Mouse (Mus musculus) C2C12 (cell line): ENCODE measurements around the gene Msn. TPM values are rescaled to one million over a fixed set of nuclear protein-coding genes. Genes with fewer than 3 reads are reported as not detected.

Experiments used
- H3K27me3 ChIP-seq: one replicate; pipeline ENCODE4 v1.6.1; 2011; ENCODE audit not compliant: control insufficient read depth, insufficient read depth, insufficient read length
- H3K36me3 ChIP-seq: one replicate; pipeline ENCODE4 v1.6.1; 2011; ENCODE audit not compliant: control insufficient read depth, insufficient read depth
- H3K4me3 ChIP-seq: one replicate; pipeline ENCODE4 v1.5.1; 2011; ENCODE audit warnings: mild to moderate bottlenecking, control low read depth; ENCODE audit not compliant: poor library complexity, insufficient read depth, severe bottlenecking
- H3K79me2 ChIP-seq: one replicate; pipeline ENCODE4 v1.6.1; 2011; ENCODE audit not compliant: control insufficient read depth, insufficient read depth
- H3K79me3 ChIP-seq: one replicate; pipeline ENCODE4 v1.6.1; 2011; ENCODE audit warnings: low read depth, control low read depth
- H3ac ChIP-seq: one replicate; pipeline ENCODE3; 2011; ENCODE audit warnings: low read depth; ENCODE audit not compliant: control insufficient read depth, insufficient read length
- CEBPB ChIP-seq: IDR thresholded peaks from one replicate; pipeline ENCODE4 v1.6.1; 2011; ENCODE audit warnings: low read depth, mild to moderate bottlenecking, control low read depth, moderate library complexity
- CTCF ChIP-seq: IDR thresholded peaks from one replicate; pipeline ENCODE4 v1.5.1; 2011; ENCODE audit not compliant: control insufficient read depth, insufficient read depth, insufficient read length
- FOSL1 ChIP-seq: IDR thresholded peaks from one replicate; pipeline ENCODE4 v1.8.0; 2011; ENCODE audit warnings: mild to moderate bottlenecking, low read length; ENCODE audit not compliant: poor library complexity, insufficient read depth, severe bottlenecking
- MAX ChIP-seq: IDR thresholded peaks from one replicate; pipeline ENCODE4 v1.6.1; 2011; ENCODE audit warnings: mild to moderate bottlenecking, control low read depth
- MYOD1 ChIP-seq: IDR thresholded peaks from one replicate; pipeline ENCODE4 v1.6.1; 2011; ENCODE audit warnings: low read depth; ENCODE audit not compliant: control insufficient read depth, insufficient read length
- MYOG ChIP-seq: IDR thresholded peaks from one replicate; pipeline ENCODE4 v1.6.1; 2011; ENCODE audit not compliant: control insufficient read depth, insufficient read length; ENCODE audit errors: extremely low read depth
- USF1 ChIP-seq: IDR thresholded peaks from one replicate; pipeline ENCODE4 v1.6.1; 2011; ENCODE audit warnings: low read depth, mild to moderate bottlenecking, control low read depth, moderate library complexity
- polyA plus RNA-seq: library from polyadenylated mRNA; unstranded; fragments of >200 nt; fragmentation: generic; extraction: Trizol; gene quantifications from one replicate; pipeline ENCODE4 v1.2.1, GENCODE M21; 2012; ENCODE audit warnings: missing spikeins

Msn gene
- polyA plus RNA-seq, 1 experiment = 280 TPM

GRCm38 (mm10) chrX:96134840-96135580, 39.2 kb downstream of the Msn start:
- H3K79me2 ChIP-seq = peaks cover 100% of the 10 kb centered on the region
- H3ac ChIP-seq = no peak overlapping the region
- H3K79me3 ChIP-seq = peaks cover 84% of the 10 kb centered on the region
- no peak for TF ChIP-seq FOSL1
- TF ChIP-seq USF1 = no peak
- peaks cover 23% of the 10 kb centered on the region for H3K36me3 ChIP-seq
- H3K27me3 ChIP-seq = no peaks in the 10 kb centered on the region
- H3K4me3 ChIP-seq = no peak overlapping the region

- H3K4me3 ChIP-seq = no peak overlapping the region
- H3K27me3 ChIP-seq = no peaks in the 10 kb centered on the region
- peaks cover 21% of the 10 kb centered on the region for H3K36me3 ChIP-seq
- H3ac ChIP-seq = no peak overlapping the region
- no peak for TF ChIP-seq USF1
- no peak for TF ChIP-seq MAX
- TF ChIP-seq CTCF = no peak
- no peak for TF ChIP-seq FOSL1
- TF ChIP-seq MYOG = no peak
- TF ChIP-seq MYOD1 = no peak
- TF ChIP-seq CEBPB = no peak
- H3K79me2 ChIP-seq = peaks cover 100% of the 10 kb centered on the region
- H3K79me3 ChIP-seq = peaks cover 85% of the 10 kb centered on the region
Observed at GRCm38 (mm10) chrX:96135581-96135980, 39.7 kb downstream of the Msn start.

GRCm38 (mm10) chrX:96139262-96139661, 43.4 kb downstream of the Msn start:
- TF ChIP-seq MYOG = no peak
- TF ChIP-seq CEBPB = no peak
- peaks cover 81% of the 10 kb centered on the region for H3K79me3 ChIP-seq
- no peak overlapping the region for H3ac ChIP-seq
- H3K79me2 ChIP-seq = peaks cover 100% of the 10 kb centered on the region
- H3K4me3 ChIP-seq = no peak overlapping the region
- no peaks in the 10 kb centered on the region for H3K27me3 ChIP-seq
- peaks cover 48% of the 10 kb centered on the region for H3K36me3 ChIP-seq

GRCm38 (mm10) chrX:96144960-96145488, 49.2 kb downstream of the Msn start:
- Histone ChIP-seq H3K79me2 (peaks cover 99% of the 10 kb centered on the region), H3K36me3 (peaks cover 78% of the 10 kb centered on the region), H3K27me3 (no peaks in the 10 kb centered on the region), H3ac (no peak overlapping the region), H3K79me3 (peaks cover 59% of the 10 kb centered on the region), H3K4me3 (no peak overlapping the region)
- TF ChIP-seq USF1 (no peak), CEBPB (no peak)

- Histone ChIP-seq H3K27me3 (no peaks in the 10 kb centered on the region), H3K79me3 (peaks cover 36% of the 10 kb centered on the region), H3K79me2 (peaks cover 79% of the 10 kb centered on the region), H3K4me3 (no peak overlapping the region), H3K36me3 (peaks cover 75% of the 10 kb centered on the region), H3ac (no peak overlapping the region)
- no peak for TF ChIP-seq CTCF
- TF ChIP-seq USF1 = no peak
- no peak for TF ChIP-seq MYOG
- TF ChIP-seq MYOD1 = no peak
- no peak for TF ChIP-seq FOSL1
- TF ChIP-seq CEBPB = no peak
- no peak for TF ChIP-seq MAX
Observed at GRCm38 (mm10) chrX:96148217-96148616, 52.4 kb downstream of the Msn start.

- no peak for TF ChIP-seq MAX
- TF ChIP-seq USF1 = no peak
- no peak for TF ChIP-seq CEBPB
- TF ChIP-seq MYOG = no peak
- TF ChIP-seq FOSL1 = no peak
- no peak for TF ChIP-seq CTCF
- H3ac ChIP-seq = no peak overlapping the region
Observed at GRCm38 (mm10) chrX:96153362-96153761, 57.5 kb downstream of the Msn start.

More at GRCm38 (mm10) chrX:96153362-96153761, 57.5 kb downstream of the Msn start:
- no peaks in the 10 kb centered on the region for H3K27me3 ChIP-seq
- H3K4me3 ChIP-seq = no peak overlapping the region
- peaks cover 78% of the 10 kb centered on the region for H3K36me3 ChIP-seq
- peaks cover 6% of the 10 kb centered on the region for H3K79me3 ChIP-seq
- H3K79me2 ChIP-seq = peaks cover 28% of the 10 kb centered on the region
